In genomic region chr2:13784448-13784847, GRCm38 (mm10) we compare ENCODE assay signal across 24 mouse cellular contexts. TPM values are rescaled to one million over a fixed set of nuclear protein-coding genes. Genes with fewer than 3 reads are reported as not detected.
DNase-seq lines count a peak whose midpoint lies in the region; ATAC-seq and TF ChIP-seq lines count a peak whose summit lies in the region.
"Had no signal": no experiment of that assay in that cellular context is flagged by ENCODE, and none has a peak within 500 bp of the region (broad histone marks: within the 10 kb centered on the region; RNA-seq: fewer than 3 reads in every experiment).

No protein-coding gene starts in this region.

- no peak for TF ChIP-seq CTCF in kidney, postnatal 0 days (IDR thresholded peaks at IDR 0.05; ENCODE audit: low read depth)

- 72% methylated on average over 1 of the region's 1 CpGs for WGBS in kidney, embryonic 15.5 days
- 60% methylated on average over 1 of the region's 1 CpGs for WGBS in kidney, postnatal 0 days

- peak; percentile 41 to 85 for DNase-seq in kidney, adult 8-10 months
- no peak for DNase-seq in kidney, adult 18-20 months
- DNase-seq in kidney, postnatal 0 days (ENCODE audit: low spot score): peak; percentile 14
- DNase-seq in kidney, postnatal 36 days: peak; percentile 31 to 77
- DNase-seq in cerebellum, adult 9-10 months: no peak
- no peak for DNase-seq in adipocyte (ENCODE audit: low spot score)
- DNase-seq: adrenal gland, postnatal 10 days; adrenal gland, postnatal 36 days; cerebellum, adult 18-20 months; cerebellum, adult 9-11 months; cerebellum, postnatal 25 days; forebrain, postnatal 0 days; gastrocnemius, adult 2 months; gastrocnemius, postnatal 14 days; heart, adult 11 months; heart, postnatal 4 days had no signal

- peak; percentile 73 for ATAC-seq in kidney, embryonic 15.5 days (replicated peaks; ENCODE audit: low FRiP score)
- ATAC-seq in kidney, postnatal 0 days (replicated peaks; ENCODE audit: low FRiP score, low read depth): peak; percentile 89
- ATAC-seq: activated CD4-positive, CD25-positive, alpha-beta regulatory T cell, adult 4 months; forebrain, embryonic 14.5 days; forebrain, postnatal 0 days; hindbrain, postnatal 0 days had no signal

- no peaks in the 10 kb centered on the region for H3K4me1 ChIP-seq in kidney, embryonic 15.5 days
- no peaks in the 10 kb centered on the region for H3K4me1 ChIP-seq in kidney, postnatal 0 days (replicated peaks; ENCODE audit: insufficient read depth, low read length)
- H3K4me1 ChIP-seq: embryonic facial prominence, embryonic 12.5 days; embryonic facial prominence, embryonic 15.5 days had no signal

- no peaks in the 10 kb centered on the region for H3K9me3 ChIP-seq in kidney, embryonic 15.5 days (replicated peaks)
- no peaks in the 10 kb centered on the region for H3K9me3 ChIP-seq in kidney, postnatal 0 days (replicated peaks; ENCODE audit: low read length)
- H3K9me3 ChIP-seq: embryonic facial prominence, embryonic 12.5 days; embryonic facial prominence, embryonic 15.5 days had no signal

- no peaks in the 10 kb centered on the region for H3K36me3 ChIP-seq in kidney, embryonic 15.5 days
- no peaks in the 10 kb centered on the region for H3K36me3 ChIP-seq in kidney, postnatal 0 days (ENCODE audit: insufficient read depth, low read length)
- H3K36me3 ChIP-seq: embryonic facial prominence, embryonic 12.5 days; embryonic facial prominence, embryonic 15.5 days had no signal

- H3K9ac ChIP-seq in kidney, embryonic 15.5 days: no peak overlapping the region
- no peak overlapping the region for H3K9ac ChIP-seq in kidney, postnatal 0 days (ENCODE audit: low read depth, low read length)
- H3K9ac ChIP-seq: embryonic facial prominence, embryonic 12.5 days; embryonic facial prominence, embryonic 15.5 days; forebrain, postnatal 0 days; hindbrain, embryonic 14.5 days had no signal

- no peak overlapping the region for H3K4me2 ChIP-seq in kidney, embryonic 15.5 days
- H3K4me2 ChIP-seq in kidney, postnatal 0 days (ENCODE audit: low read length): no peak overlapping the region
- H3K4me2 ChIP-seq: embryonic facial prominence, embryonic 12.5 days; embryonic facial prominence, embryonic 15.5 days; heart, embryonic 11.5 days; hindbrain, embryonic 14.5 days had no signal

- H3K4me3 ChIP-seq in kidney, embryonic 15.5 days (replicated peaks): no peak overlapping the region
- H3K4me3 ChIP-seq in kidney, postnatal 0 days (replicated peaks; ENCODE audit: low read depth, low read length): no peak overlapping the region
- H3K4me3 ChIP-seq: embryonic facial prominence, embryonic 12.5 days; embryonic facial prominence, embryonic 15.5 days; gastrocnemius, adult 2 months had no signal

- peak overlapping the region; percentile 61; the same call in 1 of the 2 replicates for H3K27ac ChIP-seq in kidney, embryonic 15.5 days
- no peak overlapping the region for H3K27ac ChIP-seq in kidney, postnatal 0 days
- H3K27ac ChIP-seq: embryonic facial prominence, embryonic 12.5 days; embryonic facial prominence, embryonic 15.5 days; gastrocnemius, adult 2 months; hindbrain, embryonic 14.5 days; hindbrain, postnatal 0 days had no signal

- H3K27me3 ChIP-seq in kidney, embryonic 15.5 days: no peaks in the 10 kb centered on the region
- no peaks in the 10 kb centered on the region for H3K27me3 ChIP-seq in kidney, postnatal 0 days (ENCODE audit: insufficient read depth, low read length)
- H3K27me3 ChIP-seq: embryonic facial prominence, embryonic 12.5 days; embryonic facial prominence, embryonic 15.5 days had no signal

RNA-seq across cellular contexts. Expression of gene St8sia6, which starts 9.4 kb away (rescaled TPM):
- 3.4 and 5.3 TPM in 2 replicates for polyA plus RNA-seq in kidney, embryonic 15.5 days (2015; fragmentation: Nextera tagmentation; extraction: Ambion mirVana)
- polyA plus RNA-seq in kidney, postnatal 0 days (2015; fragmentation: Nextera tagmentation; extraction: Ambion mirVana): 4.6 and 5.4 TPM in 2 replicates

Comparison
In these comparisons a context has a peak if more than half of its experiments do, and no peak if none do; other contexts are left out.
1. DNase-seq: peak in kidney, adult 8-10 months (2 of 2), kidney, postnatal 0 days (single experiment) and kidney, postnatal 36 days (2 of 2); none in kidney, adult 18-20 months (single experiment), cerebellum, adult 9-10 months (single experiment) and adipocyte (single experiment).